Mouse (Mus musculus) layer of hippocampus, postnatal 36 days (tissue): ENCODE results near the gene L3hypdh. TPM values are rescaled to one million over a fixed set of nuclear protein-coding genes. Genes with fewer than 3 reads are reported as not detected.
A peak's percentile ranks its signal among the peaks of the same experiment; 100 is the strongest.
"Not testable (repeated sequence)": the region's sequence is repeated elsewhere in the genome, so short reads cannot be mapped to it uniquely, and the experiment has no call there.

Experiments used
- DNase-seq, 2 experiments: peaks; one replicate each; pipeline ENCODE4 v3.0.0; 2022
- microRNA-seq, 2 experiments: library from miRNA; unstranded; fragments of <30 nt; microRNA quantifications; one replicate each; pipeline ENCODE4 v1.2.0; 2021
- total RNA-seq, 2 experiments: library from RNA; stranded (reverse); gene quantifications; 2 replicates each; pipeline ENCODE4 v1.2.3; 2021

Gene L3hypdh
- total RNA-seq, 2 experiments from 2014 or later: 2.8 to 2.9 TPM

- peak in 1 of 2 experiments; percentile 10 for DNase-seq
These were observed 31.9 kb downstream of the L3hypdh start for GRCm38 (mm10) chr12:72053303-72053702.

- DNase-seq: no peak
These were observed 32.7 kb downstream of the L3hypdh start for GRCm38 (mm10) chr12:72052571-72052970.

GRCm38 (mm10) chr12:72050821-72051220, 34.4 kb downstream of the L3hypdh start:
- no peak for DNase-seq

- not testable (repeated sequence) for DNase-seq
These were observed 35.1 kb downstream of the L3hypdh start for GRCm38 (mm10) chr12:72050156-72050555.

- no peak for DNase-seq
These were observed 37.7 kb downstream of the L3hypdh start for GRCm38 (mm10) chr12:72047513-72047912.

GRCm38 (mm10) chr12:72041238-72041637, 44.0 kb downstream of the L3hypdh start:
- DNase-seq: no peak

GRCm38 (mm10) chr12:72039501-72039900, 45.7 kb downstream of the L3hypdh start:
- DNase-seq: no peak

GRCm38 (mm10) chr12:72038866-72039265, 46.4 kb downstream of the L3hypdh start:
- DNase-seq: no peak

GRCm38 (mm10) chr12:72037049-72037448, 48.2 kb downstream of the L3hypdh start:
- DNase-seq: no peak

GRCm38 (mm10) chr12:72036097-72036661, 49.1 kb downstream of the L3hypdh start:
- no peak for DNase-seq

GRCm38 (mm10) chr12:72031794-72032193, 53.4 kb downstream of the L3hypdh start:
- no peak for DNase-seq

- no peak for DNase-seq
These were observed 54.1 kb downstream of the L3hypdh start for GRCm38 (mm10) chr12:72031171-72031570.

- no peak for DNase-seq
These were observed 59.9 kb downstream of the L3hypdh start for GRCm38 (mm10) chr12:72025275-72025795.

GRCm38 (mm10) chr12:72023572-72023971, 61.7 kb downstream of the L3hypdh start:
- DNase-seq: no peak

Small RNAs within 50 kb of the gene (microRNA-seq; reads per million reads assigned to microRNA genes)
- 0 reads per million in 2 experiments for gene Gm24466

Other genes starting within 250 kb of the L3hypdh start
- gene Gpr135, start 14.3 kb downstream of the L3hypdh start, total RNA-seq: 10 to 100 TPM; 10.9 to 12.1 TPM
- gene Jkamp, start 150 bp upstream of the L3hypdh start, total RNA-seq: 10 to 100 TPM; 52.5 to 52.9 TPM
- gene Ccdc175, start 99.6 kb upstream of the L3hypdh start, total RNA-seq: not detected